Mouse (Mus musculus) limb, embryonic 12.5 days (tissue): Measurements from ENCODE around the gene Olfr1441. TPM values are rescaled to one million over a fixed set of nuclear protein-coding genes. Genes with fewer than 3 reads are reported as not detected.

Experiments used
- ATAC-seq: fragments of 200-750 bp; cut with Nextera tagmentation; 2 replicates; pipeline ENCODE4 v1.8.0; 2017; ENCODE audit warnings: low read depth, moderate TSS enrichment; ENCODE audit not compliant: insufficient number of reproducible peaks, insufficient read depth, low FRiP score, low TSS enrichment
- H3K27ac ChIP-seq: fragments of 300-500 bp; sonication (generic); 2 replicates; pipeline ENCODE4 v1.5.1; 2016; ENCODE audit warnings: mild to moderate bottlenecking, moderate library complexity
- H3K27me3 ChIP-seq: fragments of 300-500 bp; sonication (generic); 2 replicates; pipeline ENCODE4 v1.6.1; 2016; ENCODE audit warnings: mild to moderate bottlenecking, moderate library complexity
- H3K36me3 ChIP-seq: fragments of 300-500 bp; sonication (generic); 2 replicates; pipeline ENCODE4 v1.6.1; 2016; ENCODE audit warnings: mild to moderate bottlenecking, moderate library complexity
- H3K4me1 ChIP-seq: fragments of 300-500 bp; sonication (generic); replicated peaks from 2 replicates; pipeline ENCODE4 v1.6.1; 2016
- H3K4me2 ChIP-seq: fragments of 300-500 bp; sonication (generic); 2 replicates; pipeline ENCODE4 v1.6.1; 2016; ENCODE audit warnings: mild to moderate bottlenecking, moderate library complexity
- H3K4me3 ChIP-seq: fragments of 300-500 bp; sonication (generic); replicated peaks from 2 replicates; pipeline ENCODE4 v1.5.1; 2016; ENCODE audit warnings: mild to moderate bottlenecking
- H3K9ac ChIP-seq: fragments of 300-500 bp; sonication (generic); replicated peaks from 2 replicates; pipeline ENCODE4 v1.6.1; 2016; ENCODE audit warnings: mild to moderate bottlenecking, moderate library complexity
- H3K9me3 ChIP-seq: fragments of 300-500 bp; sonication (generic); 2 replicates; pipeline ENCODE4 v1.6.1; 2016; ENCODE audit warnings: mild to moderate bottlenecking, moderate library complexity
- WGBS: fragments of 180-500 bp; shearing (Covaris S2); methylation state at CpG from one replicate; pipeline ENCODE4 v1.1.7; 2016; 5-methylcytosine and 5-hydroxymethylcytosine counted together
- polyA plus RNA-seq: library from polyadenylated mRNA; unstranded; fragments of >200 nt; fragmentation: Nextera tagmentation; extraction: Ambion mirVana; gene quantifications from 2 replicates; pipeline ENCODE4 v1.2.1, GENCODE M21; 2016

Gene Olfr1441
- polyA plus RNA-seq, 1 experiment from 2014 or later = not detected

DNA sequence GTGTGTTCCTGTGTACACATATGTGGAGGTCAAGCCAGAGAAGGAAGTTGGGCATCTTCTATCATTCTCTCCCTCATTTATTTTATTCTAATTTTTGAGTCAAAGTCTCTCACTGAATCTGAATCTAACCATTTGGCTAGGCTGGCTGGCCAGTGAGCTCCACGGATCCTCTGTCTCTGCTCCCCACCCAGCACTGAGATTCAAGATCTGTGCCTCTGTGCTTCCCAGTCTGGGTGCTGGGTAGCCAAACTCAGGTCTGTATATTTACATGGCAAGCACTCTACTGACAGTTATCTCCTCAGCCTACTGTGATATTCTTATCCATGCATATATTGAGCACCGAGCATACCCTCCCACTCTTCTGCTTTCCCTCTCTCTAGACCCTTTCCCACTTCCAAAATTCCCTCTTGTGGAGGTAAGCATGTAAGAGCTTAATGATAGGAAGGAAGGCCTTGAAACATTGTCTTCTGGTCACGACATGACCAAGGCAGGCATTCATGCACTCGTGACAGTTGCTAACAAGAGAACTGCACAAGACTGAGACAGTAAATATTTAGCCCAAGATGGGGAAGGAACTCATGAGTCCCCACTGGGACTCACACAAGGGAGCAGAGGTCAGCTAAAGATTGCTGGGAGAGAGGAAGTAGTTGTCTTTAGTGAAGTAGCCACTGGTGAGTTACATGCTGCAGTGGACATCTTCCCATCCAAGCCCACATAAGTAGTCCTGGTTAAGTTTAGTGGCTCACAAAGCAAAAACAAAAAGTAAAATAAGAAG lies 18.7 kb downstream of the Olfr1441 start:
- Histone ChIP-seq H3K4me3 (no peak overlapping the region), H3K9me3 (no peaks in the 10 kb centered on the region), H3K27me3 (no peaks in the 10 kb centered on the region), H3K4me1 (no peaks in the 10 kb centered on the region), H3K9ac (no peak overlapping the region), H3K36me3 (no peaks in the 10 kb centered on the region), H3K27ac (no peak overlapping the region), H3K4me2 (no peak overlapping the region)
- WGBS = 84% methylated on average over 4 of the region's 4 CpGs
- no peak for ATAC-seq

DNA sequence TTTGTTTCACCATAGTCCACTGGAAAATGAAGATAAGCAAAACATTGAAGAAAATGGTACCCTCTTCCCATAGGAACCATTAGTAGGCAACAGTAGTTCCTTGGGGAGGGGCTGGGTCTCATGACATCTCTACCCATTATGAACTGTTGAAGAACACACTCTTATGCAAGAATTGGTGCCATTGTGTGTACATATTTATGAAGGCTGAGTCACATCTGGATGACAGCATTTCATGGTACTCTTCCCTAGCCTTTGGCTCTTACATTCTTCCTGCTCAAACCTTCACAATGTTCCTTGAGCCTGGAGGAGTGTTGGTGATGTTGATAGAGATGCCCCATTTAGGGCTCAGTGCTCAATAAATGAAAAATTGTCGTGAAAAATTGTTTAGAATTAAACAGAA lies 22.3 kb downstream of the Olfr1441 start:
- ATAC-seq = no peak
- Histone ChIP-seq H3K27ac (no peak overlapping the region), H3K9me3 (no peaks in the 10 kb centered on the region), H3K4me2 (no peak overlapping the region), H3K4me1 (no peaks in the 10 kb centered on the region), H3K36me3 (no peaks in the 10 kb centered on the region), H3K27me3 (no peaks in the 10 kb centered on the region), H3K9ac (no peak overlapping the region), H3K4me3 (no peak overlapping the region)
- 42% methylated on average over 1 of the region's 1 CpGs for WGBS

DNA sequence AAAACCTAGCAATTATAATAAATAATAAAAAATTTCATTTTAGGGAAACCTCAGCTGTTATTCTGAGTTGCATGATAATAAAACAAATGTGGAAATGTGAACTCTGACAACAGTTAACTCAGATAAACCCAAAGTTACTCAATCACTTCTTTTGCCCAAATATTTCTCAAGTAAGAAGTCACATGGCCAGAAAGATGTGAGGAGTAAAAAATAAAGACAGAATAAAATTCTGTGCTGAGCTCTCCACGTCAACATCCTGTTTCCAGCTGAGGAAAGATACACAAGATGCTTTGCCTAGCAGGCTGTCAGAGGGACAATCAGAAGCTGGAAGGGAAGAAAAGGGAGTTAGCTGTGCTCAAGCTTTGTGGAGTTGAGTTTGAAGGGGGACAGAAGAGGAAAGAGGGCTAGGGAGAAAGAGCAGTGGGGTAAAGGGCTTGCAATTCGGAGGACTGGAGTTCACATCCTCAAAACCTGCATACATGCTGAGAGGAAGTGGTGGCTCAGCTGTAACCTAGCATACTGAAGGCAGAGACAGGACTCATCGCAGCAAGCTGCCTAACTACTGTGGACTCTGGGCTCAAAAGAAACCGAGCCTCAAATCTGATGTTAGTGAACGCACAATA lies 23.0 kb downstream of the Olfr1441 start:
- ATAC-seq = no peak

DNA sequence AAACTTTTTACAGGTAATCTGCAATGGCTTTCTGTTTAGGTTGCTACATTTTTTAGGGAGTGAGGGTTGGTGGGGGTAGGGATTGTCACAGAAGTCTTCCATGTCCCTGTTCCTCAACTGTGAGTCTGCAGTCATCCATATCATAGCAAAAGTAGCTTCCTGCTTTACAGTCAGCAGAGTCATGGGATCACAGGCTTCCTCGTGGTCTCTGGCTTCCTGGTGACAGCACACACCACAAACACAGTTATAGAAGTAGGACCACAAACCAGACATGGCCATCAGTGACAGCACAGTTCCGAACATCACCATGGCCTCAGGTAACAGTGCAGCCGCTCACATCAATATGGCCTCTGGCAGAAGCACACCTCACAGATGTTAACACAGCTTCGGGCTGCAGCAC lies 25.3 kb downstream of the Olfr1441 start:
- no peaks in the 10 kb centered on the region for H3K36me3 ChIP-seq
- 76% methylated on average over 4 of the region's 4 CpGs for WGBS
- H3K9me3 ChIP-seq = no peaks in the 10 kb centered on the region
- no peaks in the 10 kb centered on the region for H3K4me1 ChIP-seq
- H3K4me2 ChIP-seq = no peak overlapping the region
- no peak for ATAC-seq
- no peaks in the 10 kb centered on the region for H3K27me3 ChIP-seq
- no peak overlapping the region for H3K27ac ChIP-seq
- H3K4me3 ChIP-seq = no peak overlapping the region
- no peak overlapping the region for H3K9ac ChIP-seq

More for the DNA sequence above, 23.0 kb downstream of the Olfr1441 start:
- H3K4me2 ChIP-seq = no peak overlapping the region
- no peaks in the 10 kb centered on the region for H3K36me3 ChIP-seq
- H3K4me1 ChIP-seq = no peaks in the 10 kb centered on the region
- H3K4me3 ChIP-seq = no peak overlapping the region
- no peaks in the 10 kb centered on the region for H3K27me3 ChIP-seq
- H3K9ac ChIP-seq = no peak overlapping the region
- H3K27ac ChIP-seq = no peak overlapping the region
- no peaks in the 10 kb centered on the region for H3K9me3 ChIP-seq
- 75% methylated on average over 5 of the region's 5 CpGs for WGBS

DNA sequence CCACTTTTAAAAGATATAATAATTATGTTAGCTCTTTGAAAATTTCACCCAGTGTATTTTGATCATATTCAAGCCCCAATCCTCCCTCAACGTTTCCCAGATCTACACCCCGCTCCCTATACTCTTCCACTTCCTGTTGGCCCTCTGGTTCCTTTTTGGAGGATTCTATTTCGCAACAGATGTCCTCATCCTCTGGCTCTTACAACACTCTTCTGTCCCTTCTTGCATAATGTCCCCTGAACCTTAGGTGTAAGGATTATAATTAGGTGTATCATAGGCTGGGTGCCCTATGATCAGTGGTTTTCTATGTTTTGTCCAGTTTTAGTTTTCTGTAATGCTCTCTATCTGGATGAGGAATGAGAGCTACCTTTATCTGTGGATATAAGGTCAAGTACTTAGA lies 27.8 kb downstream of the Olfr1441 start:
- Histone ChIP-seq H3K27ac (no peak overlapping the region), H3K4me3 (no peak overlapping the region), H3K4me1 (no peaks in the 10 kb centered on the region), H3K27me3 (no peaks in the 10 kb centered on the region), H3K36me3 (no peaks in the 10 kb centered on the region), H3K9me3 (no peaks in the 10 kb centered on the region), H3K9ac (no peak overlapping the region), H3K4me2 (no peak overlapping the region)
- no peak for ATAC-seq
- WGBS = 82% methylated on average over 3 of the region's 3 CpGs

DNA sequence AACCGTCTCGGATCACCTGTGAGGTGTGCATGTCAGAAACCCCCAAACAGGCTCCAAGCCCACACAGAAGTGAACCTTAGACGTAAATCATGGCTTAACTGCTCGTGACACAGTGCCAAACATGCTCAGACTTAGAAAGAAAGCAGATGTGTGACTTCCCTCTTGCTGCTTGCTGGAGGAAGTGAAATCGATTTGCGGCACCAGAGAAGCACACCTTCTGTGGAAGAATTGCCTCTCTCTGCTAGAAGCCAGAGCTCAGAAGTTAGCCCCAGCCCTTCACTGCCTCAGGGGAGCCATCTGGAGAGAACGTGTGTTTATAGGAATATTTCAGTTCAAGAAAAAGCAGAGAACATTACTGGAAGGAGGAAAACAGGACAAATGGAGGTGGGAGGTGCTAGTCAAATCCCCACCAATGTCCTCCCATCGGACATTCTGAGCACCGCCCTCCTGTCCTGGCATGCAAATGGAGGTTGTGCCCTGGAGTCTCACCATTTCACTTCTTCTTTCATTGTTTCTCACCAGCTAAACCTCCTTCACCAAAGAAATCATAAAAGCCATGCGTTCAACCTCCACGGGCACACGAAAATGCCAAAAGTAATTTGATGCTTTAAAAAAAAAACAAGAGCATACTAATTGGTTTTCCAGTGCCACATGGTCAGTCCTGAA lies 40.3 kb downstream of the Olfr1441 start:
- Histone ChIP-seq H3K27ac (peak overlapping the region; percentile 74), H3K9me3 (no peaks in the 10 kb centered on the region), H3K36me3 (no peaks in the 10 kb centered on the region), H3K27me3 (no peaks in the 10 kb centered on the region), H3K9ac (0 out of 2 replicates have a peak overlapping the region, but pooled peaks have one; percentile 31), H3K4me2 (peak overlapping the region; percentile 43), H3K4me3 (peak overlapping the region; percentile 21), H3K4me1 (peaks cover 8% of the 10 kb centered on the region; the same call in 1 of the 2 replicates)
- 32% methylated on average over 12 of the region's 12 CpGs for WGBS
- peak; percentile 79 for ATAC-seq

DNA sequence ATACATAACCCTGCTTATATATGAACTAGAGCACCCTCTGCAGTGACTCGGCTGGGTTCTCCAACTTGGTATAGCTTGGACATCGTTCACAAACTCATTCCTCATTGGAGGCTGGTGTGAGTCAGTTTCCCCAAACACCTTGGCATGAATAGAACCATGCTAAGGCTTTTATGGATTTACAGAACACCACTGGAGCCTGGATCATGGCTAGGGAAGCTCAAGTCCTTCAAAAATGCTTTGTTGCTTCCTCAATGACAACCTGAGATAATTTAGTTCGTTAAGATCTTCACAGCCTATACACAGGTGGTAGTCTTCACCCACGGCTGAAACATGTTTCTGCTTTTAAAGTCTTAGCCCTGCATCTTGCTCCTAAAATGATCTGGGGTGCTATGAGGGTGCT lies 42.3 kb downstream of the Olfr1441 start:
- ATAC-seq = no peak
- H3K4me3 ChIP-seq = no peak overlapping the region
- peaks cover 8% of the 10 kb centered on the region; the same call in 1 of the 2 replicates for H3K4me1 ChIP-seq
- no peak overlapping the region for H3K4me2 ChIP-seq
- H3K27me3 ChIP-seq = no peaks in the 10 kb centered on the region
- WGBS = 69% methylated on average over 4 of the region's 4 CpGs
- H3K27ac ChIP-seq = no peak overlapping the region
- H3K36me3 ChIP-seq = no peaks in the 10 kb centered on the region
- no peak overlapping the region for H3K9ac ChIP-seq
- no peaks in the 10 kb centered on the region for H3K9me3 ChIP-seq

DNA sequence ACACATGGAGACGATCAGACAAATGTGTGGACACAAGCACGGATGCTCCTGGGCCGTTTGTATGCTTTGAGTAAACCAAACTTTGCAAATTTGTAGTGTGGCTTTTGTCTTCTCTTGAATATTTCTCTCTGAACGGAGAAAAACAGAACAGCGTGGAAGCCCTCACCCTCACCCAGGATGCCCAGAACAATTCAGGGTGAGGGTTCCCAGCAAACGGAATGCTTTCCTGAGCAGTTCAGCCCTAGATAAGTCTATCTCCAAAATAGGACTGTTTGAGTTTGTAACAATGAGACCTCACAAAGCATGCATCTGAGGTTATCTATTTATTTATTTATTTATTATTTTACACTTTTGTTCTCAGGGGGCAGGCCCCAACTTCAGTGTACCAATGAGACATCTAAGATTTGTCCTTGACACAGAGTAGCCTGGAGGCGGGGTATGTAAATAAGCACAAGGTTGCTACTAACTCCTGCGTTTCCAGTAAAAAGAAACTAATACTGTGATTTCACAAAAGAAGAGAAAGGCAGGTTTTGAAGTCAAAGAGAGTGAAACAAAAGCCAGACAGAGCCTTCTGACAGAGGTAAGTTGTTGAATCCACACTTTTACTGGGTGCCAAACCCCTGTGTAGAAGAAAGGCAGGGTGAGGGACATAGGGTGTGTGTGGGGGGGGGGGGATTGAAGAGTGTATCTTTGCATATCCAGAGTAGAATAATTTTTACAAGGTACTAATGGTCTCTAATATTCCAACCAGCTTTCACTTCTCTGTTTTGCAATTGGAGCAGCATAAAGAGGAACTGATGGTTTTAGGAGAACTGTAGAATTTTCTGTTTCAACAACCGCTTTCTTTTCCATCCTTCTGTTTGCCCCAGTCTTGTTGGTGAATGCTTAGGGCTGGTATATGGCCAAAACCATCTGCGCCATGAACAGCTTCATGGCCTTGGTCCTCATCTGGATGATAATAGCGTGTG lies 43.3 kb downstream of the Olfr1441 start, which contains the start of gene Mpeg1:
Mpeg1 (plus strand) TSS at position 498 of the 968 bp plus-strand sequence.
- Histone ChIP-seq H3K27me3 (no peaks in the 10 kb centered on the region), H3K9ac (no peak within 1 kb of the TSS), H3K4me1 (peaks cover 8% of the 10 kb centered on the region; the same call in 1 of the 2 replicates), H3K4me2 (no peak within 1 kb of the TSS), H3K36me3 (no peaks in the 10 kb centered on the region), H3K4me3 (no peak within 1 kb of the TSS), H3K27ac (no peak within 1 kb of the TSS), H3K9me3 (no peaks in the 10 kb centered on the region)
- WGBS = 85% methylated on average over 11 of the region's 11 CpGs
- ATAC-seq = no peak

DNA sequence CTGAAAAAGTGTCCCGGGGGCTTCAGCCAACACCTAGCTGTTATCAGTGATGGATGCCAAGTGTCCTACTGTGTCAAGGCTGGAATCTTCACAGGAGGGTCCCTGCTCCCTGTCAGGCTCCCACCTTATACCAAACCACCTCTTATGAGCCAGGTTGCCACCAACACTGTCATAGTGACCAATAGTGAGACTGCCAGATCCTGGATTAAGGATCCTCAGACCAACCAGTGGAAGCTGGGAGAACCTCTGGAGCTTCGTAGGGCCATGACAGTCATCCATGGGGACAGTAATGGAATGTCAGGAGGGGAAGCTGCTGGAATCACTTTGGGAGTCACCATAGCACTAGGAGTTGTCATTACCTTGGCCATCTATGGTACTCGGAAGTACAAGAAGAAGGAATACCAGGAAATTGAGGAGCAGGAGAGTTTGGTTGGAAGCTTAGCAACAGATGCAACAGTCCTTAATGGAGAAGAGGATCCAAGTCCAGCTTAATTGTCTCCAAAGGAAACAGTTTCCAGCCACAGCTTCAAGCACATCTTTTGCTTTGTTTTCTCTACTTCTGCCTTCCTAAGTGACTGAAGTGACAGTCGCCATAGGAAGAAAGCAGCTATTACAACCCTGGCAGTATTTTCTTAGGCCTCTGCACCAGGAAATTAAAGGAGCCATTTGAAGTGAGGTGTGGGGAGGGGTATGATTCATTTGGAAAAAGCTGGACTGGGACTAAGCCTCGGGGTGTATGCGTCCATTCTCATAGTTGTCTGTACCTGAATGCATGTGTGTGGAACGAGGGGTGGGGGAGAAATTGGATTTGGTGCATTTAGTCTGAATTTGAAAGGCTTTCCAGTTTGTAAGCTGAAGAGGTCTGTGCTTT lies 45.9 kb downstream of the Olfr1441 start:
- Histone ChIP-seq H3K27me3 (no peaks in the 10 kb centered on the region), H3K4me1 (no peaks in the 10 kb centered on the region), H3K36me3 (no peaks in the 10 kb centered on the region), H3K4me2 (no peak overlapping the region), H3K4me3 (no peak overlapping the region), H3K9me3 (no peaks in the 10 kb centered on the region), H3K9ac (no peak overlapping the region), H3K27ac (0 out of 2 replicates have a peak overlapping the region, but pooled peaks have one; percentile 2)
- ATAC-seq = no peak
- WGBS = 78% methylated on average over 7 of the region's 7 CpGs

DNA sequence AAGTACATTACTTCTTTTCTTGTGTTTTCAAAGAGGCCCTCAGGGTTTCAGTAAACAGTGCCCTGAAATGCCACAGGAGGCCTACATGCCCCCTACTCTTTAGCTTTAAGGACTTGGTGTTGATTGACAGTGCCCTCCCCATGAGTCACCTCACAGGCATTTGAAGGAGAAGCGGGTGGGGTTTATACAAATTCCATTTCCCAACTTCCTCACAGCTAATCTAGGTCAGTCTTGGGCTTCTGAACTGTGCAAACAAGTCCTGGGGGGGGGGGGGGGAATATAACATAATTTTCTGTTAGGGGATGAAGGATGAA lies 46.4 kb downstream of the Olfr1441 start:
- WGBS = 57% methylated on average over 1 of the region's 1 CpGs
- 0 out of 2 replicates have a peak overlapping the region, but pooled peaks have one; percentile 2 for H3K27ac ChIP-seq
- no peak overlapping the region for H3K4me2 ChIP-seq
- H3K4me3 ChIP-seq = no peak overlapping the region
- no peaks in the 10 kb centered on the region for H3K9me3 ChIP-seq
- H3K27me3 ChIP-seq = no peaks in the 10 kb centered on the region
- no peak for ATAC-seq
- no peak overlapping the region for H3K9ac ChIP-seq
- no peaks in the 10 kb centered on the region for H3K4me1 ChIP-seq
- no peaks in the 10 kb centered on the region for H3K36me3 ChIP-seq
